Mouse (Mus musculus) induced T-regulatory cell, adult 2 months (primary cell): ENCODE measurements at regions not wholly inside any gene's neighbourhood (a gene's known extent, or its start where the extent isn't known, plus 50 kb on each side); places are given as distances from the start of the nearest gene placed in this dataset.

Experiments used
- DNase-seq: peaks from one replicate; pipeline ENCODE4 v3.0.0-alpha.2; 2012; ENCODE audit warnings: low read depth

GRCm38 (mm10) chr9:120677216-120677615, 106.0 kb downstream of the Rpl14 start:
- no peak for DNase-seq

GRCm38 (mm10) chr9:120679822-120680426, 108.7 kb downstream of the Rpl14 start:
- no peak for DNase-seq

- DNase-seq, result no peak
These were observed 110.2 kb downstream of the Rpl14 start for GRCm38 (mm10) chr9:120681404-120681803.

GRCm38 (mm10) chr9:120685961-120686360, 114.7 kb downstream of the Rpl14 start:
- DNase-seq, result no peak

- no peak for DNase-seq
These were observed 117.8 kb downstream of the Rpl14 start for GRCm38 (mm10) chr9:120689025-120689424.

- no peak for DNase-seq
These were observed 119.3 kb downstream of the Rpl14 start for GRCm38 (mm10) chr9:120690510-120690909.

- peak; percentile 76 for DNase-seq
These were observed 120.0 kb downstream of the Rpl14 start for GRCm38 (mm10) chr9:120690961-120691941.

GRCm38 (mm10) chr9:120691971-120692401, 120.7 kb downstream of the Rpl14 start:
- DNase-seq, result peak; percentile 53

GRCm38 (mm10) chr9:120694457-120694856, 123.2 kb downstream of the Rpl14 start:
- DNase-seq, result no peak

GRCm38 (mm10) chr9:120695966-120696365, 124.7 kb downstream of the Rpl14 start:
- no peak for DNase-seq

- DNase-seq, result no peak
These were observed 126.5 kb downstream of the Rpl14 start for GRCm38 (mm10) chr9:120697749-120698148.

GRCm38 (mm10) chr9:120699781-120700180, 128.5 kb downstream of the Rpl14 start:
- no peak for DNase-seq

GRCm38 (mm10) chr9:120702836-120703235, 131.6 kb downstream of the Rpl14 start:
- no peak for DNase-seq

- DNase-seq, result no peak
These were observed 132.2 kb downstream of the Rpl14 start for GRCm38 (mm10) chr9:120703291-120703930.

GRCm38 (mm10) chr9:120706562-120707198, 135.4 kb downstream of the Rpl14 start:
- DNase-seq, result no peak

GRCm38 (mm10) chr9:120708507-120708906, 137.3 kb downstream of the Rpl14 start:
- no peak for DNase-seq

GRCm38 (mm10) chr9:120709146-120709655, 138.0 kb downstream of the Rpl14 start:
- DNase-seq, result no peak

- no peak for DNase-seq
These were observed 141.7 kb downstream of the Rpl14 start for GRCm38 (mm10) chr9:120712987-120713386.

- no peak for DNase-seq
These were observed 144.4 kb downstream of the Rpl14 start for GRCm38 (mm10) chr9:120715665-120716121.

- DNase-seq, result no peak
These were observed 147.6 kb downstream of the Rpl14 start for GRCm38 (mm10) chr9:120718812-120719211.

GRCm38 (mm10) chr9:120721451-120722123, 150.3 kb downstream of the Rpl14 start:
- DNase-seq, result no peak
